Mouse (Mus musculus): ENCODE results near the gene Hnf1b.

DNA sequence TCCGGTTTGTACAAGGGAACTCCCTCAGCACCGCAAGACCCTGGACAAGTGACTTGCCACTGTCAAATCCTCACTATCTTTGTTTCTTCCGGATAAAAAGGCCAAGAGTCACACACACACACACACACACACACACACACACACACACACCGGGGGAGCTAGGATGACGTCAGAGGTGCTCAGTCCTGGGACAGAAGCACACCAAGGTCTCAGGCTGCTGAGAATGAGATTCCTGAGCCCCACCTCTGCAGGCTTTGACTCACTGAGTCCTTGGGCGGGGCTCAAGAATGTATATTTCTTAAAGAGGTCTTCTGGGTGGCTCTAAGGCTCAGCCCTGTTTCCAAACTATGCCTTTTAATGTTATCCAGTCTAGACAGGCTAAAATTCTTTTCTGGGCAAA, 41.5 kb downstream of the Hnf1b start:
- TF ChIP-seq POLR2A (IDR thresholded peaks at IDR 0.05; ENCODE audit: low read depth, low read length), result no peak
- TF ChIP-seq CTCF (conservative IDR thresholded peaks at IDR 0.05; ENCODE audit: insufficient read depth, insufficient read length, low read depth, low read length), result no peak
